Mouse (Mus musculus) stomach, postnatal 0 days (tissue): ENCODE results near the gene Tpm1. TPM values are rescaled to one million over a fixed set of nuclear protein-coding genes. Genes with fewer than 3 reads are reported as not detected.

Experiments
- ATAC-seq: fragments of 200-750 bp; cut with Nextera tagmentation; 2 replicates; pipeline ENCODE4 v1.8.0; 2017; ENCODE audit not compliant: low FRiP score, low TSS enrichment
- DNase-seq: peaks from one replicate; pipeline ENCODE4 v3.0.0-alpha.2; 2016; ENCODE audit warnings: low spot score
- H3K27ac ChIP-seq: fragments of 300-500 bp; sonication (generic); replicated peaks from 2 replicates; pipeline ENCODE4 v1.5.1; 2014; ENCODE audit warnings: mild to moderate bottlenecking, control low read depth
- H3K27me3 ChIP-seq: fragments of 300-500 bp; sonication (generic); 2 replicates; pipeline ENCODE4 v1.6.1; 2014; ENCODE audit warnings: low read length; ENCODE audit not compliant: control insufficient read depth, insufficient read depth
- H3K36me3 ChIP-seq: fragments of 300-500 bp; sonication (generic); 2 replicates; pipeline ENCODE4 v1.6.1; 2014; ENCODE audit warnings: low read length, mixed read lengths; ENCODE audit not compliant: control insufficient read depth, insufficient read depth
- H3K4me1 ChIP-seq: fragments of 300-500 bp; sonication (generic); replicated peaks from 2 replicates; pipeline ENCODE4 v1.6.1; 2014; ENCODE audit warnings: antibody characterized with exemption; ENCODE audit not compliant: control insufficient read depth, insufficient read depth
- H3K4me2 ChIP-seq: fragments of 300-500 bp; sonication (generic); replicated peaks from 2 replicates; pipeline ENCODE4 v1.6.1; 2014; ENCODE audit warnings: low read depth, mild to moderate bottlenecking, control low read depth, moderate library complexity
- H3K4me3 ChIP-seq: fragments of 300-500 bp; sonication (generic); 2 replicates; pipeline ENCODE4 v1.5.1; 2014; ENCODE audit warnings: low read depth, low read length, control low read depth
- H3K9ac ChIP-seq: fragments of 300-500 bp; sonication (generic); 2 replicates; pipeline ENCODE4 v1.6.1; 2014; ENCODE audit warnings: mild to moderate bottlenecking, low read length, control low read depth, mixed read lengths
- H3K9me3 ChIP-seq: fragments of 300-500 bp; sonication (generic); 2 replicates; pipeline ENCODE4 v1.6.1; 2016; ENCODE audit warnings: low read length; ENCODE audit not compliant: control insufficient read depth
- CTCF ChIP-seq: IDR thresholded peaks from 2 replicates; pipeline ENCODE4 v1.5.1; 2016; ENCODE audit warnings: antibody characterized with exemption, low read depth, mild to moderate bottlenecking, moderate library complexity
- EP300 ChIP-seq: optimal IDR thresholded peaks from 2 replicates; pipeline ENCODE3; 2016; ENCODE audit warnings: antibody characterized with exemption
- WGBS: fragments of 180-500 bp; shearing (Covaris S2); extraction: QIAGEN DNeasy Blood & Tissue Kit; methylation state at CpG from one replicate; pipeline ENCODE4 v1.1.7; 2014; 5-methylcytosine and 5-hydroxymethylcytosine counted together
- polyA plus RNA-seq: library from polyadenylated mRNA; unstranded; fragments of >200 nt; fragmentation: Nextera tagmentation; extraction: Ambion mirVana; gene quantifications from 2 replicates; pipeline ENCODE4 v1.2.1, GENCODE M21; 2015

The Tpm1 gene
- polyA plus RNA-seq, 1 experiment from 2014 or later, result 2,538 TPM

DNA sequence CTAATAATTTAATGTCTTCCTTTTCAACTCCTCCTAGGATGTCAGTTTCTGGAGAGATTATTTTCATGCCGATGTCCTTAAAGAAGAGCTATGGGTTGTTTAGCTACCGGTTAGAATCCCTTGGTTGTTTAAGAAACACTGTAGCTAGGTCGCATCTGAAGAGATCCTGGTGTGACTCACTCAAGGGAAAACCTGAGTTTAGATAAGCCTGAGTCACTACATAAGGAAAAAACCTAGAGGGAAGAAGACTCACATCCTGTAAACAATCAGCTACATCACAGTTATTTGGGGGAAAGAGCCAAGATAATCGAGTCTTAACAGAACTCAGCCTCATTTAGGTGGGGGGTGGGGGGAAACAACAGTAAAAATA lies 3.9 kb downstream of the Tpm1 start:
- Histone ChIP-seq H3K36me3 (no peaks in the 10 kb centered on the region), H3K9me3 (no peaks in the 10 kb centered on the region), H3K4me3 (peak overlapping the region; percentile 86), H3K9ac (peak overlapping the region; percentile 43), H3K4me1 (no peaks in the 10 kb centered on the region), H3K27me3 (no peaks in the 10 kb centered on the region), H3K4me2 (peak overlapping the region; percentile 69), H3K27ac (peak overlapping the region; percentile 69)
- TF ChIP-seq EP300, result no peak
- TF ChIP-seq CTCF, result no peak
- no peak for ATAC-seq
- no peak for DNase-seq
- 12% methylated on average over 4 of the region's 4 CpGs for WGBS

DNA sequence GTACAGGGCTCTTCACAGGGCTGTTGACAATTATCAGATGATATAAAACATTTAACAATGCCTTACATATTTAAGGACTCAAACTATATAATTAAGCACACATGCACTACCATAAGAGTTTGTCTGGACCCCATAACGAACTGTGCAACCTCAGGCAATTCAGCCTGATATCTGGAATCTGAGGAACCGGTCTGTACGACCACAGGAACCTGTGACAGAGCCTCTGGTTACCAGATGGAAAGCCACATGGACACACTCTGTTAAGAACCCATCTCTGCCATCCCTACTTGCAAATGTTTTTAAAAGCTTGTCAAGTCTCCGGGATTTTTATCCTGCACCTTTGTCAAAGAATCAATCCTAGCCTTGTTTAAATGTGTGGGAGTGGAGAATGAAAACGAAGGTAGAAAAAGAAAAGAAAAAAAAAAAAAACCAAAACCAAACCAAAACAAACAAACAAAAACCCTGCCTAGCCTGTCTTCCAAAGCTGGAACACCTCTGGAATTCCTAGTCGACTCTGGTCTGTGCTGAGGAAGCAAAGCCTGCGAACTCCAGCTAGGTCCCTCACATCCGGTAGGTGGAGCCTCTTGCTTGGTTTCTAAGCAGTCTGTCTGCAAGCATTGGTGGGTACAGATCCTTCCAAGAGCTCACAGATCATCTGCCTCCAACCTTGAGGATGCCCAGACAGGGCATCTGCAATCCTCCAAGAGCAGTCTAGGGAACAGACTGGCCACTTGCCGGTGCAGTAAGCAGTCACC lies 4.5 kb downstream of the Tpm1 start:
- H3K9me3 ChIP-seq, result no peaks in the 10 kb centered on the region
- peak; percentile 81 for TF ChIP-seq CTCF
- TF ChIP-seq EP300, result peak; percentile 67
- H3K9ac ChIP-seq, result peak overlapping the region; percentile 90
- no peaks in the 10 kb centered on the region for H3K36me3 ChIP-seq
- 29% methylated on average over 9 of the region's 9 CpGs for WGBS
- no peaks in the 10 kb centered on the region for H3K27me3 ChIP-seq
- 0 out of 2 replicates have a peak, but pooled peaks cover 4% of the 10 kb centered on the region for H3K4me1 ChIP-seq
- peak overlapping the region; percentile 86 for H3K4me3 ChIP-seq
- DNase-seq (peak; percentile 65), ATAC-seq (no peak)
- H3K27ac ChIP-seq, result peak overlapping the region; percentile 69
- H3K4me2 ChIP-seq, result peak overlapping the region; percentile 69

DNA sequence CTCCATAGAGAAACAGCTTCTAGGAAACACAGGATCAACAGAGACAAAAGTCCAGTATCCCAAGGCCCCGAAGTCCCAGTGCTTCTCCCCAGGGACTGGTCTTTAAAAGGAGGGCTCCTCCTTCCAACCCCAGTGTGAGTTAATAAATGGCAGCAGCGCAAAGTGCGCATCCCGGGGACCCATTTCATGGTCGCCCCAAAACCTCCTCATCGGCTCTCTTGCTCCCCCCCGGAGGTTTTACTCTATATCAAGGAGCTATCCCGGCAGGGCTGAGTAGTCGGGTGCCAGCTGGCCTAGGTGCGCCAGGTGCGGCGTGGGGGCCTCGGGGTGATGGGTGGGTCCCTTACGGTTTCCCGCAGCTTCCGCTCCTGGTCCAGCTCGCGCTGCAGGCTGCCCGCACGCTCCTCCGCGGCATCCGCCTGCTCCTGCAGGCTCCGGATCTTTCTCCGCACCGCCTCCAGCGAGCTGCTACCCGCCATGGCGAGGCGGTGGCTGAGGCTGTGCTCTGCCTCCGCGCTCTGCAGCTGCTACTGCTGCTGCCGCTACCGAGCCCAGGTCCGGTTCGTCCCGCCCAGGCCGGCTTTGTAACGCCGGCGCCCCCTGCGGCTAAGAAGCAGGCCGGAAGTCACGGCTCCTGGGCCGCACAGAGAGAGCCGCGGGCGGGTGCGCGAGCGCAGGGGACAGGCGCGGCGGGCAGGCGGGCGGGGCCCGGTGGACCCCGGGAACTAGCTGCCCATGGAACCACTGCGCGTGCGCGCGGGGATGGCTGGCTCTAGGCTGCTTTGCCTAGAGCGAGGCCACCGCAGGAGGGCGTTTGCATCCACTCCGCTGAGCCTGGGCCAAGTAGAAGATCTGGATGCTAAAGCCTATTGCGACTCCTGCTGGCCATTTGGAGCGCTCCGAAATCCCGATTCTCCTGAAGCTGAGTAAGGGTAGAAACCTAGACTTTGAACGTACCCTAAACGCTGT lies 5.7 kb downstream of the Tpm1 start:
- peaks cover 9% of the 10 kb centered on the region; the same call in 1 of the 2 replicates for H3K4me1 ChIP-seq
- under 1% methylated on average over 71 of the region's 73 CpGs for WGBS

DNA sequence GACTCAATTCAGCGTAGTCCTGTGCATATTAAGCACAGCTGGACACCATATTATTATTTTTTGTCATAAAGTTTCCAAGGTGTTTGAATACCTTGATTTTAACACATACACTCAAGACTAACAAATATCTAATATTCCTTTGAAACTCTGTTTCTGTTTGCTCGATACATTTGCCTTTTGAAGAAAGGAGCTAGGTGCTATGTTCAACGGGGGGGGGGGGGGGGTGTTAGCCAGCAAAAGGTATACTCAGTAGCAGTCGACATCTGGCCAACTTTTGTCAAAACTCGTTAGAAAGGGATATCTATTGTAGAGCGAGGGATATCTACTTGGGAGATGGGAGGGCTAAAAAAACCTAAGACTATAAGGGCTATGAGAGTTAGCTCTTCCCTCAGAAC lies 6.4 kb downstream of the Tpm1 start:
- Histone ChIP-seq H3K27ac (peak overlapping the region; percentile 94), H3K4me2 (peak overlapping the region; percentile 69), H3K36me3 (peaks cover 5% of the 10 kb centered on the region), H3K9me3 (no peaks in the 10 kb centered on the region), H3K27me3 (no peaks in the 10 kb centered on the region), H3K9ac (peak overlapping the region; percentile 90), H3K4me1 (peaks cover 9% of the 10 kb centered on the region; the same call in 1 of the 2 replicates), H3K4me3 (peak overlapping the region; percentile 86)
- DNase-seq (no peak), ATAC-seq (no peak)
- 11% methylated on average over 6 of the region's 6 CpGs for WGBS
- TF ChIP-seq CTCF, result no peak
- no peak for TF ChIP-seq EP300

More for the DNA sequence above, 5.7 kb downstream of the Tpm1 start:
- peak overlapping the region; percentile 69 for H3K4me2 ChIP-seq
- peak overlapping the region; percentile 86 for H3K4me3 ChIP-seq
- peaks cover 3% of the 10 kb centered on the region; the same call in 1 of the 2 replicates for H3K36me3 ChIP-seq
- no peaks in the 10 kb centered on the region for H3K27me3 ChIP-seq
- H3K9me3 ChIP-seq, result no peaks in the 10 kb centered on the region
- TF ChIP-seq CTCF (peak; percentile 92), EP300 (no peak)
- peak; percentile 93 for ATAC-seq
- H3K9ac ChIP-seq, result peak overlapping the region; percentile 90
- peak; percentile 99 for DNase-seq
- peak overlapping the region; percentile 94 for H3K27ac ChIP-seq

DNA sequence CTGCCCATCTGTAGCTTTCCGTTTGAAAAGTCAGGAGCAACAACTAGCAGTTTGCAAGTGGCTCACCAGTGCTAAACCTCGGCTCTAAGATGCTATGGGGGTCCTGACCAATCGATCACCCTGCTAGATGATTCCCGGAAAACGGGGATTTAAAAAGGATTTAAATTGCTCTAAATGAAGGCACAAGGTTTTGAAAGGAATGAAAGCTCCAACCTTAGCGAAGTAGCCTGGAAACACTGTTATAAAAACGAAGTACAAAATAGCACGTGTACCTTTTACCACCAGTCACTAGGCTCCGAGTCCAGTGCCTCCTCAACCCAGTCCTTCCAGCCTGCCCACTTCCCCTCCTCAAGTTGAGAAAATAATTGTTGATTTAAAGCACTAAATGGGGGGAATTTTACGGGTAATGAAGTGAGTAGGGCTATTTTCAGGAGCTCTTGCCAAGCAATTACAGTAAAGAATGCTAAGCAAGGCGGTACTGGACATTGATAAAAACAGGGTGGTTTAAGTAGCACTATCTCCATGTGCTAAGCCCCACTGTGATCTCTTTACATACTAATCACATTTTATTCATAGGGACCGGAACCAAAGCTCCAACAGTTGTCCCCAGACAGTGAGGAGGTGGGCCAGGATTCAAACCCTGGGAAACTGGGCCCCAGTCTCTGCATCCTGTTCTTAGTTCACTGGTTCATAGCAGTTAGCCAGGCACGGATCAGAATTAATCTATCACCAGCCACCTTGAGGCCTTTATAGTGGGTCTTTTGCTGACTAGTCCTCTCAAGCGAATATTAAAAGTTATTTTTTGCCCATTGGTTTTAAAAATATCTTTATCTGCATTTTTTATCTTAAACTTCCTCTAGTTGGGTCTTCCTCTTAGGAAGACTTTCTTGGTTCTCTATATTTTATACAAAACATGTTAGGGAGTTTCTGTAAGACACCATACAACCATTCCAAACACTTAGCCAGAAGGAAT lies 7.1 kb downstream of the Tpm1 start:
- H3K9ac ChIP-seq, result peak overlapping the region; percentile 90
- no peaks in the 10 kb centered on the region for H3K9me3 ChIP-seq
- peaks cover 5% of the 10 kb centered on the region for H3K36me3 ChIP-seq
- H3K4me1 ChIP-seq, result peaks cover 9% of the 10 kb centered on the region; the same call in 1 of the 2 replicates
- peak overlapping the region; percentile 94 for H3K27ac ChIP-seq
- no peak for ATAC-seq
- WGBS, result 24% methylated on average over 14 of the region's 14 CpGs
- no peaks in the 10 kb centered on the region for H3K27me3 ChIP-seq
- peak overlapping the region; percentile 86 for H3K4me3 ChIP-seq
- DNase-seq, result no peak
- no peak for TF ChIP-seq CTCF
- no peak for TF ChIP-seq EP300
- peak overlapping the region; percentile 69 for H3K4me2 ChIP-seq
